Mouse (Mus musculus) layer of hippocampus, postnatal 10 days (tissue): ENCODE measurements around the gene Il17d. TPM values are rescaled to one million over a fixed set of nuclear protein-coding genes. Genes with fewer than 3 reads are reported as not detected.

Source experiments
- DNase-seq, 2 experiments: peaks; one replicate each; pipeline ENCODE4 v3.0.0; 2021; ENCODE audit warnings: low spot score in 2 of 2
- long read RNA-seq: library from polyadenylated mRNA; stranded (forward); transcript quantifications from one replicate; pipeline ENCODE4 v2.0.0, GENCODE M21; 2023
- total RNA-seq, 2 experiments: library from RNA; stranded (reverse); gene quantifications; 2 replicates each; pipeline ENCODE4 v1.2.3; 2021

The Il17d gene
- 10 to 100 TPM; 12.6 to 13.0 TPM for total RNA-seq
- long read RNA-seq, partial matches to known transcripts: 1 of 1 reads
- long read RNA-seq, other reads (novel, unspliced or antisense): 0 of 1 reads

DNA sequence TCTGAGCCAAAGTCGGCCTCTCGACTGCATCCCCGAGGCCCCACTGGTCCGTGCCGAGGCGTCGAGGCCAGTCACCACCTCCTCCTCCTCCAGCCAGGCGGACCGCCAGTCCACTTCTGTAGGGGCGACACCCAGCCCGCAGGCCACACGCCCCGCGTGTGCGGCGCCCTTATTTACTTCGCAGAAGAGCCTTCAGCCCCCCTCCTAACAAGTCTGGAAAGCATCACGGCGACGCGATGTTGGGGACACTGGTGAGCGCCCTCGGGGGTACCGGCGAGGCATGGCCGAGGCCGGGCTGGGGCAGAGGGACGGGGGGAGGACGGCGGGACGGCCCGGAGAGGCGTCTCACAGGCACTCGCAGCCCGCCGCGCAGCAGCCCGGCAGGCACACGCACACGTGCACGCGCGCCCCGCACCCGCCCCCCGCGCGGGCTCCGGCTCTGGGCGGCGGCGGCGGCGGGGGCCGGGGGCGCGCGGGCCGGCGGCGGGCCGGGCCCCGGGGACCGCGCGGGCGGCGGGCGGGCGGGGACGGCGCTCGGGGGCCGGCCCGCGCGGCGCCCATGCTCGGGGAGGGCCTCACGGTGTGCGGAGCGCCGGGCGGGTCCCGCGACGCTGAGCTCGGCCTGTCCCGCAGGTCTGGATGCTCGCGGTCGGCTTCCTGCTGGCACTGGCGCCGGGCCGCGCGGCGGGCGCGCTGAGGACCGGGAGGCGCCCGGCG, at the start of gene Il17d:
Gene Il17d, plus strand, starts transcription at position 107 of the 717 bp plus-strand sequence.
- peak; percentile 33 to 53 for DNase-seq

DNA sequence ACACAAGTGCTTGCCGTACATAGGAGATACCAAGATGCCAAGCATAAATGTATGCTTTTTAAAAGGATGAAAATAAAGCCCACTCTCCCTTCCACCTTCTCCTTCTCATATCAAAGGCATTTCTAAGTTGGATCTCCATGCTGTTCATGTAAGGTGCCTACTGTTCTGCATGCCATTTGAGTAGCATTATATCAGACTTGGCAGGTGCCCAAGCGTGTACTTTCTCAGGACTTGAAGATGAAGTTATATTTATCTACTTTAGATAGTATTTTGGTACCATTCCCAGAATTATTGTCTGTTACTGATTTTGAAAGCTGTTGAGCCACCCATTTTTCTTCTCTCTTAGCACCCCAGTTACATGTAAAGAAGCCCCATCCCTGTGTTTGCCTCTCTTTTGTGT, 49.5 kb upstream of the Il17d start:
- DNase-seq: peak in 1 of 2 experiments; percentile 12

DNA sequence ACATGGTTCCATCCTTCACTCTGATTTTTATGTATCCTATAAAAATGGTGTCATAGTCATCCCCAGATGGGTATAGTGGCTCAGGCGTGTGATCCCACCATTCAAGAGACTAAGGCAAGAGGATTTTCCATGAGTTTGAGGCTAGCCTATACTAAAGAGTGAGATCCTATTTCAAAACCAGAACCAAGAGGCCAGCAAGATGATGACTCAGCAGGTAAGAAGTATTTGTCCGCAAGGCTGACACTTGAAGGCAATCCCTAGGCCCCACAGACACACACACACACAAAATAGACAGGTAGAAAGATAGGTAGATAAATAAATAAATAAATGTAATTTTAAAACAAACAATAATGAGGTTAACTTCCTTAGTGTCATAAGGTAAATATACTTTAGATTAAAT, 42.3 kb upstream of the Il17d start:
- DNase-seq: no peak

DNA sequence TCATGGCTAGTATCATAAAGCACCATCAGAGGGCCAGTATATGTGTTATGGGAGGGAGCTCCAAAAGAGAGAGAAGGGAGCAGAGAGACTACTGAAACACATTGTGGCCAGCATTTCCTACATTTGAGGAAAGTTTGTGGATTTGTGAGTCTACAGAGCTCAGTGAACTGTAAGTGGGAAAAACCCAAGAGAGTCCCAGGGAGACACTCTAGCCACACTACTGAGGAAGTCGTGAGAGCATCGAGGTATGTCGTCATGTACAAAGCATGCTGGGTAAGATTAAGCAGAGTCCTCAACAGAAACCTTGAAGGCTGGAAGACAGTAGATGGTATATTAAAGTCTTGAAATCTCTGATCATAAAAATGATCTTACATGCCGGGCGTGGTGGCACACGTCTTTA, 40.4 kb upstream of the Il17d start:
- no peak for DNase-seq

DNA sequence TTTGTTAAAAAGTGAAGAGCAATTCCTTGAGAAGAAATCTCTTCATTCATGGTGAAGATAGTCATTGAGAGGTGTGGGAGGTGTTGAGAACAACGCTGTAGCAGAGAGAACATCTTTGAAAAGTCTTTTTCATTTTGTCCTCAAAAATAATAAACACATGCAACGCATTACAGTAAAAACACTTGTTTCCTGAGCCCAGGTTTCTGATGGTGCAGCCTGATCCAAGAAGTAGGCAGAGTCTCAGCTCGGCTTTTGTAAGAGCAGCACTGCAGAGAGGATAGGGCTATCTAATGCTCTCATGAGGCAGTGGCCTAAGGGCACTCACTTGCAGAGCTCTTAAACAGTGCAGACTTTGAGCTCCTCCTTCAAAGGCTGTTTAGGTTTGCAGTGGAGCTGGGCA, 34.9 kb upstream of the Il17d start:
- no peak for DNase-seq

DNA sequence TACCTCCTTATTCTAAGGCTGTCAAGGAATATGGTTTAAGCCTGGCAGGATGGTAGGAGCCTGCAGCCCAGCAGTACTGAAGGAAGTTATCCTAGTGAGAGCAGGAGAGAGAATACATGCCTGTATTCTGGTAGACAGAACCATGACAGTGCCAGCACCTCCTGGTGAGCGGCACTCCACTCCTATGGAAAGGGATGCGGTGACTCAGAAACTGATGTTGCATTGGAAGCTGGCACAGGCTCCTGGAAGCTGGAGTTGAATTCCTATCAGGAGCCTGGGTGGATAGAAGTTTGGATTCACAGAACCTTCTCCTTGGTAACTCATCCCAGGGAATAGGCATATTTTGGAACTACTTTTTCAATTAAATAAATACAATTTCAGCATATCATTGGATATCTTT, 30.7 kb upstream of the Il17d start:
- no peak for DNase-seq

DNA sequence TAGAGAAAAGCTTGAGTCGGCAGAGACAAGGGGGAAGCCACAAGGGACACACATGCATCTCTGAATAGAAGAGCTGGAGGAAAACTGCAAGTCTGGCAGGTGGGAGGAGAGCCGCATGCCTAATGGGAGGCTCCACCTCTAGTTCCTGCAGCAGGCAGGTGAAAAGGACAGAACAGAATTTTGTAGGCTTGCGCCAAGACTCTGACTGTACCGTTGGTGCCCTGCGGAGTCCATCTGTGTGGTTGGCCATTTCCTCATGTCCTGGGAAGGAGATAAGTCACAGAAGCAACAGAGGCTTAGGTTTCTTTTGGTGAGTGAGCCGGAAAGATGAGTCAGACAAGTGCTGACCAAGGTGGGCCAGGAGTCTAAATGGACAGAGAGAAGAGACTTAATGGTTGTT, 20.8 kb upstream of the Il17d start:
- no peak for DNase-seq

DNA sequence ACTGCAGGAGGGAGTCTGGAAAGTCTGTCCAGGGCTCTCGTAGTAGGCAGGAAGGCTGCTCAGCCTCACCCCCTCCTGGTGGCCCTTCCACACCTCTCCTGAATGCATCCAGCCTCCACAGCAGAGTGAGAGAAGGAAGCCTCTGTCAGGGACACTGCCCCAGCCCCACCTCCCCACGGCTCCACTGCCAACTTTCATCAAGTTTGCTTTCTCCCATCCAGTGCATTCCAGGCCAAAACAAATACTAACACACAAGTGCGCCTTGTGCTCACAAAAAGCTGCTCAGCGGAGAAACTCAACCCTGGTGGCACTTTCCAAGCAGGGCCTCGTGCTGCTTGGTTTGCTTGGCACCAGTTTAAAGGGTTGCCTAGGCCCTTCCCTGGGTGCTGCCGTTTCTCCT, 15.0 kb upstream of the Il17d start:
- peak; percentile 33 to 61 for DNase-seq

DNA sequence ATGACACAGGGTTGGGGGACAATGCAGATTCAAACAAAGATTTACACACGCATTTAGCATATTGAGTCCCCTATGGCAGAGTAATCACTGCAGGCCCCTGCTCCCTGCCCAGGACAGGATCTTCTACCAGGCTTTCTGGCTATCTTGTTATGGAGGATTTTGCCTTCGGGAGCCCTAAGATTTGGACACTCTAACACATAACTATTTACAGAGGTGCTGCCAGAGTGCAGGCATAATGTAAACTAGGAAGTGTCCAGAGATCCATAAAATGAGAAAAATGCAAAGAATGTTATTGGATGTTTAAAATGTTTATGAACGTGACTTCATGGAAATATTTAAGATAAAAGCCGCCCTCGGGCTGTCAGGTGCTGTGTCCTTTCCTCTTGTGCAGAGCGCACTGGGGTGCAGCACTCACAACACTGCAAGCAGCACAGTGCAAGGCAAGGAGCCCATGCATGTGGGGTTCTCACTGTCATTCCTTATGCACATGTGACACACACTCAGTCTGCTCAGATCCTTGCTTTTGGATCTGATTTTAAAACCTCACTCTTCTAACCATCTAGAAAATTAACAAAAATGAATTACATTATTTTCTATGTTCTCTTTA, 9.3 kb upstream of the Il17d start:
- DNase-seq: no peak

DNA sequence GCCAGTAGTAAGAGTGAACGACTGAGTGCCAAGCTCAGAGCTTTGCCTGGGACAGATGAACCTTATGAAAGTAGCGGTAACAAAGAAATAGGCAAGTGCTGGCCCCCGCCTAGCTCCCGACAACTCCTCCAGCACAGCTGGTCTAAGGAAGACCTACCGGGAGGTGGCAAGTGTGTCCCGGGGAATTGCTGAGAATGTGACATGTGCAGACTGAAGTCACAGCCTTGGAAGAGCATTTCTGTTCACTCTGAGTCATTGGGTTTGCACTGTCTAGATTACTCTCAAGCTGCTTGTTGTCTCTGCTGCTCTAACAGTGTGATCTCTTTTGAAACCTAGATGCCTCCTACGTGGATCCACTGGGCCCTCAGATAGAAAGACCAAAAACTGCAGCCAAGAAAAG, 7.6 kb upstream of the Il17d start:
- no peak for DNase-seq

DNA sequence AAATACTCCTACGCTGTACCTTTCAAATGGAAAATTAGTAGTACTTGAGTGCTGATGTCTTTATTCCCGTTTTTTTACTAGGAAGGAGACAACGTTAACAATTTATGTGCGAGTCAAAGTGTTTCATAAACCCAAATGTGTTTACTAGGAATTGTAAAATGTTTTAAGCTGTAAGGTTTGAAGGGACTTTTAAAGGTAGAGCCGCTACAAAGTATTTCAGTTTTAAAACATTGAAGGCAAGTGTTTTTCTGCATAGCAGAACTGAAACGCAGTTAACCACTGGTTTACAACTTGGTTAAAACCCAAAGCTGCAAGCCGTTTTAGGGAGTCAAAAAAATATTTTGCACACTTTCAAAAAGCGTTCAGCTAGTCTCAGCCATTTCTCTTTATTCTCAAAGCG, 815 bp upstream of the Il17d start:
- DNase-seq: no peak

DNA sequence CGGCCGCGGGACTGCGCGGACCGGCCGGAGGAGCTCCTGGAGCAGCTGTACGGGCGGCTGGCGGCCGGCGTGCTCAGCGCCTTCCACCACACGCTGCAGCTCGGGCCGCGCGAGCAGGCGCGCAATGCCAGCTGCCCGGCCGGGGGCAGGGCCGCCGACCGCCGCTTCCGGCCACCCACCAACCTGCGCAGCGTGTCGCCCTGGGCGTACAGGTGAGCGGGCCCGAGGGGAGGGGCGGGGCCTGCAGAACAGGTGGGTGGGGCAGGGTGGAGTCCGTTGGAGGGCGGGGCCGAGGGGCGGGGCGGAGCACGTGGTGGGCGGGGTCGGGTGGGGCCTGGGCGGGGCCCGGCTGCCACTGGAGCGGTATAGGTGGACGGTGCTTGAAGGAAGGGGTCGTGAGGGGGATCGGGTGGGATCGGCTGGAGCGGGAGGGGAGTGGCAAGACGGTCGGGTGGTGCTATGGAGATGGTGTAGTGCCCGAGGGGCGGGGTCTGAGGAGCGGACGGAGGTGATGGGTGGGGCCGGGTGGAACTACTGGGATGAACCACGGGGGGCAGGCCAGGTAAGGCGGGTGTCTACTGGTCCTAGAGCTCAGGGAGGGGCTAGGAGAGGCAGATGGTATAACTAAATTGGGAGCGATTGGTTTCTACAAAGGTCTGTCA, 942 bp downstream of the Il17d start:
- peak; percentile 54 to 70 for DNase-seq

DNA sequence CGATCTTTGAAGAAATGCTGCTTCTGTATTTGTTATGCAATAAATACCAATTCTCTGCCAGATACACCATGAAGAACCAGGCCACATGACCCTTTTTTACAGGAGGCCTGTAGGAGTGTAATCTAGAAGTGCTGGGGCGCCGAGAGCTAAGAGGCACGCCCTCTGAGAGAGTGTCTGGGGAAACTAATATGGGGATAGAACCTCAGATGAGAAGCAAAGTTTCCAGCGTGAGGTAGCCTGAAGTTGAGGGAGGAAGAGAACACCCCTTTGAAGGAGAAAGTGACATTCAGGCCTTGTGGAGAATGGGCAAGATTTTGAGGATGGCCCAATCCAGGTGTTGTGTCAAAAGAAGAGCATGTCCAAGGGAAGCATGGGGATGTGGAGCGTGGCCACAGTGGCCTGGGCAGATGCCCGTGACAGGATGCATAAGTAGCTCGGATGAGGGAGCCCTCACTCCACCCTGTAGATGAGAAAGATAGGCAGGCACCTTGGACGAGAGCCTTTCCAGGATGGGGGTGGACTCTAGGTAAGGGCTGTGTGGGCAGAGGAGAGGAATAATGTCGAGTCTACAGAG, 1.6 kb downstream of the Il17d start:
- peak in 1 of 2 experiments; percentile 17 for DNase-seq

DNA sequence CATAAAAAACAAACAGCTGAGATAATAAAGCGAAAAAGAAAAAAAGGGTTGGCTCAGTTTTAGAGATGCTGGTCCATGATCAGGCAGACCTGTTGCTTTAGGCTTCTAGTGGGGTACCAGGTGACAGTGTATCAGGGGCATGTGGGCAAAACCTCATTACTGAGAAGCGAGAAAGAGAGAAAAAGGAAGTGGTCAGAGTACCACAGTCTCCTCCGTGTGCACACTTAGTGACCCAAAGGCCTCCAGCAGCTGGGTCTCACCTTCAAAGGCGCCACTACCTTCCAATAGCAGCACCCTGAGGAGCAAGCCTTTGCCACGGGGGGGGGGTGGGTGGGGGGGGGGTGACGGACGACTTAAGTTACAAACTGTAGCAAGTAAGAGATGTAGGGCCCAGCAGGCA, 2.5 kb downstream of the Il17d start:
- DNase-seq: no peak

DNA sequence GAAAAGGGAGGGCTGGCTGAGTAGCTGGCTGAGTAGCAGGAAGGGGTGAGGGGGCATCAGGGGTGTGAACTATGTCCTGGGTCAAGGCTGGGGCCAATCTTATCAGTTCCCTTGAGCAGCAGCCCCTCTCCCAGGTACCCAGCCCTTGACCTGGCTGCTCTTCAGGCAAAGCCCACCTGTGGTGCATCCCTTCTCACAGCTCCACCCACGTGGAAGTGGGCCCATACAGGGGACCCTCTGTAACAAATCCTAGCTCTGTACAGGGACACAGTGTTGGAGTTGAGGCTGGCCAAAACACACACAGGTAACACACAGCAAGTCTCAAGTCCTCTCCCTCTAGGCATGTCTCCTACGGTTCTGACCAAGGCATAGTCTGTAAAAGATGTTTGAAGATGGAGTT, 3.0 kb downstream of the Il17d start:
- DNase-seq: no peak

DNA sequence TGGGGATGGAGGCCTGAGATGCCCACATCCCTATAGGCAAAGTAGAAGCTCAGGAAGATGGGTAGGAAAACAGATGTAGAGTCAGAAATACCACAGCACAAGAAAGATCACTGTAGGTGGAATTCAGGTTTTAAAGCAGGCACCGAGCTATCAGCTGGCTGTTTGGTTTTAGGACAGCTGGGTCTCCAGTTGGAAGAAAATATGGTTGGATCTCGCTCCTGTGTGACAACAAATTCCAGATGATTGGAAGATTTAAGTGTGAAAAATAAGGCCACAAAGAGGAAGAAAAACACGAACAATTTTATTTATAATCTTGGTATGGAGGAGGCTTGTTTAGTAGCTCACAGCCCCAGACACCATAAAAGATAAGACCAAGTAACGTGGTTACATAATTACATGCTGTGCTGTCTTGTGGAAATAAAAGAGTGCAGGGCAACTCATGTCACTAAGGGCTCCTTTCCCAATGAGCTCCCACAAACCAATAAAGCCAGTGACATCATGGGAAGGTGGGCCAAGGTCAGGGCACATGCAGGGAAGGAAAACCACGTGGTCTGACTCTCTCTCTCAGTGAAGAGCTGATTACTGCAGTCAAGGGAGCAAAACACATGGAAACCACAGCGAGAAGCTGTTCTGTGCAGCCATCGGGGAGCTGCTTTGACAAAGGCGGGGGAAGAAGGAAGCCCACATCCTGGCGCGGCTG, 4.7 kb downstream of the Il17d start:
- DNase-seq: peak in 1 of 2 experiments; percentile 20

DNA sequence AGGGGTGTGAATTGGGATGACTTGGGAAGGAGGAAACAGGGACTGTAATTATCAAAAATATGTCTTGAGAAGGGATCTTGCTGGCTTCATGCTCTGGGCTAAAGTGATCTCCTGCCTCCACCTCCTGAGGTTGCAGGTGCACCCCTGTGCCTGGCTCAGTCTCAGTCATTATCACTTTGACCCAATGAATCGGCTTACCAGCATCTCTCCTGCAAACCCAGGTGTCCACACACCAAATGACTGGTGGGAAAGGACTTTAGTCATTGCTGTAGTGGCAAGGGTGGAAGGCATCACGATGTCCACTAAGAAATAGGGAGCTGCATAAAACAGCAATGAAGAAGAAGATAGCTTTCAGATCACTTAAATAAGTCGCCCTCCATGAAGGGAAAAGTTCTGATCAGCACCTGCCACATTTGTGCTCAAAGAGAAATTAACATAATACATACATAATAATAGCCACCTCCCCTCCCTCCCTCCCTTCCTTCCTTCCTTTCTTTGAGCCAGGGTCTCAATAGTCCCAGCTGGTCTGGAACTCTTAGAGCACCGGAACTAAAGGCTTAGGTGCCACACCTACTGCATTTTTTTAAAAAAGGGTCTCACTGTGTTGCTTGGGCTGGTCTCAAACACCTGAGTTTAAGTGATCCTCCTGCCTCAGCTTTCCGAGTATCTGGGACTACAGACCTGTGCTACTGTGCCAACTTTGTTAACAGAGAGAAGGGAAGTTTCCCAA, 5.4 kb downstream of the Il17d start:
- DNase-seq: no peak

DNA sequence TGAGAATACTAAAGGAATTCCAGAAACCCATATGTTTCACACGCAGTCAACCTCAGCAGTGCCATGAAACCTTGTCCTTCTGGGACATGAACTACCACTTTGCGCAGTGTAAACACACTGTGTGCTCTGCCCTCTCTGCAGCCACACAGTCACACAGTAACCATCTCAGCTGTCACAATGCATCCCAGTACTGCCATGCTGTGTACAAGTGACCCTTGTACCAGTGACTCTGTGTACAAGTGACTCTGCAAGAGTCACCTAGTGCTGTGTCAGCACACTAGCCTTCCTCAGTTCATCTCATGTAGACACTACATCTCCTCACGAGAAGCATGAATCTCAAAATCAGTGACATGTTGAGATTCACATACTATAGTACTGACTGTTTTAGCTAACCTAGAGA, 8.0 kb downstream of the Il17d start:
- DNase-seq: no peak

DNA sequence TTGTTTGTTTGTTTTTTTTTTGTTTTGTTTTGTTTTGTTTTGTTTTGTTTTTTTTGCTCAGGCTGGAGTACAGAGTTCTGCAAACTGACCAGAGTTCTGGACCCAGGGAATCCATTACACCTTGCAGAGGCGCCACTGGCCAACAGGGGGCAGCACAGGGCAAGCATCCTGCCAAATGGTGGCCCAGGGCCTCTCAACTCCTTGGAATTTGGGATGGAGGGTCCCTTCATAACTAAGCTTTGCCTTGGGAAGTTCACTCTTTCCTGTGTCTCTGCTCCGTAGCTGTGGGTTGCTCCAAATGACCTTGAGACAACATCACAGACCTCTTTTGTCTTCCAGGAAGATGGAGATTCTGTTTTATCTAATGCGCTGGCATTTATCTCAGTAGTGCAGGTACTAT, 8.6 kb downstream of the Il17d start:
- DNase-seq: peak; percentile 72 to 73

DNA sequence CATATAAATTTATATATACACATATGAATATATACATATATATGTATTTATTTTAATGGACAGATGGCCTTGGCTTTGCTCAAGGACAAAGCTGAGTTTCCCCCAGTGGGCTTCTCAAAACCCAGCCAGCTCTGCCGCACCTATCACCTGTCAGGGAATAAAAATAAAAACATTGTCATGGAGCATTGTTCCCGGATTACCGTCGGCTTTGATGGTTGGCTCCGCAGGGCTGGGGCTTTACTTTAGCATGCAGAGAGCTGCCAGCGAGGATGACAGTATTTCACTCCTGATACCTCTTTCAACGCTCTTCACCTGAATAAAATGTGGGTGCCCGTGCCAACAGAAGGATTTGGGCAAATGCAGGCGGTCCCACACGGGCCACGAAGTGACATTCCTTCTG, 9.3 kb downstream of the Il17d start:
- peak in 1 of 2 experiments; percentile 15 for DNase-seq

DNA sequence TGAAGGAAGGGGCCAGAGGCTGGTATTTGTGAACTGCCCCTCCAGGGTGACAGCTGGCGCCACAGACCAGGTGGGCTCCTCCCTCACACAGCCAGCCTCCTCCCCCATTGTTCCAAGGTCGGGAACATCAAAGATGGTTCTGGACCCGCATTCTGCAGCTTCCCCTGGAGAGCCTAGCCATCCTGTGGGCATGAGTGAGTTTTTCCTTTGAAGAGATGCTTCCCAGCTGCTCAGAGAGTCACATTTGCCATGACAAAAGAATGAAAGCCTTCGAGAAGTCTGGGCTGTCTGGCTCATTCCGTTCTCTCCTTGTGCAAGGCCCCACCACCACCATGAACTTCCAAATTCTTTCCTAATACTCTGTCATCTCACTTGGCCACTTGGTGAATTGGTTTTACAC, 9.8 kb downstream of the Il17d start:
- peak in 1 of 2 experiments; percentile 14 for DNase-seq
